8 mouse cellular contexts compared by ENCODE assay signal in genomic region chr17:36111510-36111868, GRCm38 (mm10). TPM values are rescaled to one million over a fixed set of nuclear protein-coding genes. Genes with fewer than 3 reads are reported as not detected.
DNase-seq lines count a peak whose midpoint lies in the region; ATAC-seq and TF ChIP-seq lines count a peak whose summit lies in the region.
"Not testable (repeated sequence)": the region's sequence is repeated elsewhere in the genome, so short reads cannot be mapped to it uniquely, and the experiment has no call there.

No protein-coding gene starts in this region.

- WGBS in forebrain, embryonic 16.5 days = 3% methylated on average over 10 of the region's 10 CpGs
- WGBS in hindbrain, embryonic 12.5 days = 2% methylated on average over 10 of the region's 10 CpGs
- WGBS in large intestine, adult 2 months = under 1% methylated on average over 10 of the region's 10 CpGs
- WGBS in lung, adult 2 months = under 1% methylated on average over 10 of the region's 10 CpGs
- 2% methylated on average over 10 of the region's 10 CpGs for WGBS in stomach, embryonic 15.5 days

- not testable (repeated sequence) for TF ChIP-seq EP300 in MEL (IDR thresholded peaks at IDR 0.05; ENCODE audit: low read depth in 1 of 2, low read length in 2 of 2)

- H3K27ac ChIP-seq in MEL (ENCODE audit: control insufficient read depth, low read depth, low read length); forebrain, embryonic 16.5 days (ENCODE audit: low read length); hindbrain, embryonic 12.5 days; stomach, embryonic 15.5 days: not testable (repeated sequence)

- not testable (repeated sequence) for TF ChIP-seq RAD21 in MEL (IDR thresholded peaks at IDR 0.05; ENCODE audit: low read depth, low read length)

- peak overlapping the region; percentile 55 to 59; a peak in 3 of 4 replicates for H3K4me3 ChIP-seq in MEL (ENCODE audit: control insufficient read depth in 1 of 2, insufficient read depth in 1 of 2, low read depth in 2 of 2, low read length in 2 of 2)
- peak overlapping the region; percentile 48 for H3K4me3 ChIP-seq in forebrain, embryonic 16.5 days (replicated peaks; ENCODE audit: low read length)
- peak overlapping the region; percentile 35 for H3K4me3 ChIP-seq in hindbrain, embryonic 12.5 days
- peak overlapping the region; percentile 31 for H3K4me3 ChIP-seq in lung, adult 2 months (replicated peaks; ENCODE audit: extremely low read depth, low read depth, low read length)
- not testable (repeated sequence) for H3K4me3 ChIP-seq in myocyte
- H3K4me3 ChIP-seq in stomach, embryonic 15.5 days (replicated peaks) = peak overlapping the region; percentile 41

- peak overlapping the region; percentile 82 for H3K4me2 ChIP-seq in forebrain, embryonic 16.5 days (ENCODE audit: low read length)
- H3K4me2 ChIP-seq in hindbrain, embryonic 12.5 days (replicated peaks) = peak overlapping the region; percentile 76
- H3K4me2 ChIP-seq in myocyte (ENCODE audit: low read depth) = peak overlapping the region; percentile 8
- peak overlapping the region; percentile 84 for H3K4me2 ChIP-seq in stomach, embryonic 15.5 days

- TF ChIP-seq CTCF in MEL (IDR thresholded peaks at IDR 0.05 in 2 of 3, conservative IDR thresholded peaks at IDR 0.05 in 1 of 3; ENCODE audit: control insufficient read depth in 1 of 3, insufficient read depth in 1 of 3, low read depth in 2 of 3, low read length in 3 of 3, poor library complexity in 1 of 3, severe bottlenecking in 1 of 3); lung, adult 2 months (IDR thresholded peaks at IDR 0.05; ENCODE audit: insufficient read depth, low read length): not testable (repeated sequence)

- H3K27me3 ChIP-seq in MEL (ENCODE audit: control insufficient read depth in 1 of 2, insufficient read depth in 2 of 2, low read length in 2 of 2); forebrain, embryonic 16.5 days (replicated peaks; ENCODE audit: control insufficient read depth, insufficient read depth, low read length); stomach, embryonic 15.5 days (replicated peaks): not testable (repeated sequence)
- peaks cover 26% of the 10 kb centered on the region for H3K27me3 ChIP-seq in hindbrain, embryonic 12.5 days
- peaks cover 15% of the 10 kb centered on the region for H3K27me3 ChIP-seq in myocyte (ENCODE audit: control insufficient read depth, insufficient read depth, insufficient read length)

- not testable (repeated sequence) for H3K79me2 ChIP-seq in MEL (ENCODE audit: control insufficient read depth, insufficient read depth, low read length, poor library complexity); myocyte (ENCODE audit: control insufficient read depth, insufficient read depth)

- H3K9me3 ChIP-seq in MEL (replicated peaks; ENCODE audit: insufficient read depth, low read length); forebrain, embryonic 16.5 days (ENCODE audit: control insufficient read depth, low read length); hindbrain, embryonic 12.5 days (replicated peaks); stomach, embryonic 15.5 days: not testable (repeated sequence)

- peak; percentile 62 for DNase-seq in MEL (ENCODE audit: low read depth, low spot score)
- peak; percentile 16 to 22 for DNase-seq in cerebellum, postnatal 14 days
- DNase-seq in large intestine, adult 2 months (ENCODE audit: low read depth, low spot score) = peak; percentile 31
- DNase-seq in lung, adult 2 months = not testable (repeated sequence)

- peak; percentile 56 for ATAC-seq in forebrain, embryonic 16.5 days
- not testable (repeated sequence) for ATAC-seq in hindbrain, embryonic 12.5 days (ENCODE audit: low FRiP score)
- peak; percentile 31; the same call in 1 of the 2 replicates for ATAC-seq in stomach, embryonic 15.5 days (ENCODE audit: insufficient read depth, low FRiP score, low read depth)

- not testable (repeated sequence) for H3K36me3 ChIP-seq in MEL (ENCODE audit: control insufficient read depth in 1 of 2, insufficient read depth in 2 of 2, low read length in 2 of 2); forebrain, embryonic 16.5 days (ENCODE audit: control insufficient read depth, insufficient read depth); hindbrain, embryonic 12.5 days; myocyte (ENCODE audit: control insufficient read depth, insufficient read depth); stomach, embryonic 15.5 days

- peak overlapping the region; percentile 52; the same call in 1 of the 2 replicates for H3K9ac ChIP-seq in MEL (ENCODE audit: control insufficient read depth, low read depth, low read length, poor library complexity, severe bottlenecking)
- peak overlapping the region; percentile 25; the same call in 1 of the 2 replicates for H3K9ac ChIP-seq in forebrain, embryonic 16.5 days (replicated peaks; ENCODE audit: low read depth, low read length)
- peak overlapping the region; percentile 43; the same call in 1 of the 2 replicates for H3K9ac ChIP-seq in hindbrain, embryonic 12.5 days
- H3K9ac ChIP-seq in stomach, embryonic 15.5 days = not testable (repeated sequence)

- not testable (repeated sequence) for H3ac ChIP-seq in myocyte (ENCODE audit: control insufficient read depth, insufficient read length)

- TF ChIP-seq POLR2A in MEL (IDR thresholded peaks at IDR 0.05; ENCODE audit: control insufficient read depth in 1 of 2, insufficient read depth in 1 of 2, low read depth in 1 of 2, low read length in 2 of 2, poor library complexity in 1 of 2); myocyte (IDR thresholded peaks at IDR 0.05; ENCODE audit: insufficient read length, low read depth): not testable (repeated sequence)
- 0 out of 2 replicates have a peak, but pooled peaks have one; percentile 9 for TF ChIP-seq POLR2A in lung, adult 2 months (IDR thresholded peaks at IDR 0.05; ENCODE audit: borderline replicate concordance, extremely low read depth, low read depth, low read length)

- H3K4me1 ChIP-seq in MEL (ENCODE audit: control insufficient read depth in 1 of 2, insufficient read depth in 2 of 2, low read length in 2 of 2); forebrain, embryonic 16.5 days (replicated peaks; ENCODE audit: control insufficient read depth, insufficient read depth, low read length); hindbrain, embryonic 12.5 days; lung, adult 2 months (ENCODE audit: control insufficient read depth, insufficient read depth, low read length); stomach, embryonic 15.5 days: not testable (repeated sequence)

RNA-seq across cellular contexts. Expression of gene Gm19684, which starts 10.0 kb away (rescaled TPM):
- not detected in 2 replicates for total RNA-seq in MEL (2012; rRNA removed)
- polyA plus RNA-seq in MEL (2012; ENCODE audit: insufficient read depth in 1 of 2, insufficient read length in 2 of 2, low read depth in 1 of 2, low replicate concordance in 2 of 2, missing spikeins in 1 of 2) = not detected
- polyA plus RNA-seq in forebrain, embryonic 16.5 days (2015; fragmentation: Nextera tagmentation; extraction: Ambion mirVana) = not detected in 2 replicates
- not detected in 2 replicates for polyA plus RNA-seq in hindbrain, embryonic 12.5 days (2016; fragmentation: Nextera tagmentation; extraction: Ambion mirVana)
- polyA plus RNA-seq in large intestine, adult 2 months (2012; rRNA removed) = 0.15 and 0.33 TPM in 2 replicates
- polyA plus RNA-seq in lung, adult 2 months (2012; rRNA removed) = 0.22 and 0.29 TPM in 2 replicates
- polyA plus RNA-seq in myocyte (2012; fragmentation: generic; extraction: Trizol) = not detected
- polyA plus RNA-seq in stomach, embryonic 15.5 days (2015; fragmentation: Nextera tagmentation; extraction: Ambion mirVana) = not detected in 2 replicates

RNA-seq across cellular contexts. Expression of gene Gm7030, which starts 17.7 kb away (rescaled TPM):
- not detected in 2 replicates for total RNA-seq in MEL (2012; rRNA removed)
- not detected for polyA plus RNA-seq in MEL (2012; ENCODE audit: insufficient read depth in 1 of 2, insufficient read length in 2 of 2, low read depth in 1 of 2, low replicate concordance in 2 of 2, missing spikeins in 1 of 2)
- not detected in 2 replicates for polyA plus RNA-seq in forebrain, embryonic 16.5 days (2015; fragmentation: Nextera tagmentation; extraction: Ambion mirVana)
- not detected in 2 replicates for polyA plus RNA-seq in hindbrain, embryonic 12.5 days (2016; fragmentation: Nextera tagmentation; extraction: Ambion mirVana)
- 7.1 and 18.3 TPM in 2 replicates for polyA plus RNA-seq in large intestine, adult 2 months (2012; rRNA removed)
- not detected in 2 replicates for polyA plus RNA-seq in lung, adult 2 months (2012; rRNA removed)
- polyA plus RNA-seq in myocyte (2012; fragmentation: generic; extraction: Trizol) = not detected
- 0.30 TPM in 1 of 2 replicates, not detected in the other for polyA plus RNA-seq in stomach, embryonic 15.5 days (2015; fragmentation: Nextera tagmentation; extraction: Ambion mirVana)

RNA-seq across cellular contexts. Expression of gene Gm11127, which starts 53.3 kb away (rescaled TPM):
- 5.8 and 6.4 TPM in 2 replicates for total RNA-seq in MEL (2012; rRNA removed)
- polyA plus RNA-seq in MEL (2012; ENCODE audit: insufficient read depth in 1 of 2, insufficient read length in 2 of 2, low read depth in 1 of 2, low replicate concordance in 2 of 2, missing spikeins in 1 of 2) (1 to 10 TPM in 1 of 2 experiments, not detected in 1; 1.5 TPM), myocyte (2012; fragmentation: generic; extraction: Trizol) (0.23 TPM)
- 0.16 TPM in 1 of 2 replicates, not detected in the other for polyA plus RNA-seq in forebrain, embryonic 16.5 days (2015; fragmentation: Nextera tagmentation; extraction: Ambion mirVana)
- polyA plus RNA-seq in hindbrain, embryonic 12.5 days (2016; fragmentation: Nextera tagmentation; extraction: Ambion mirVana) = not detected in 2 replicates
- 53.0 and 148 TPM in 2 replicates for polyA plus RNA-seq in large intestine, adult 2 months (2012; rRNA removed)
- polyA plus RNA-seq in lung, adult 2 months (2012; rRNA removed) = not detected in 2 replicates
- polyA plus RNA-seq in stomach, embryonic 15.5 days (2015; fragmentation: Nextera tagmentation; extraction: Ambion mirVana) = 0.28 and 0.50 TPM in 2 replicates

RNA-seq across cellular contexts. Expression of gene Gm8909, which starts 56.8 kb away (rescaled TPM):
- not detected in 2 replicates for total RNA-seq in MEL (2012; rRNA removed)
- polyA plus RNA-seq in MEL (2012; ENCODE audit: insufficient read depth in 1 of 2, insufficient read length in 2 of 2, low read depth in 1 of 2, low replicate concordance in 2 of 2, missing spikeins in 1 of 2) (1 to 10 TPM in 1 of 2 experiments, not detected in 1; 3.0 TPM), myocyte (2012; fragmentation: generic; extraction: Trizol) (not detected)
- not detected in 2 replicates for polyA plus RNA-seq in forebrain, embryonic 16.5 days (2015; fragmentation: Nextera tagmentation; extraction: Ambion mirVana)
- not detected in 2 replicates for polyA plus RNA-seq in hindbrain, embryonic 12.5 days (2016; fragmentation: Nextera tagmentation; extraction: Ambion mirVana)
- 58.6 and 119 TPM in 2 replicates for polyA plus RNA-seq in large intestine, adult 2 months (2012; rRNA removed)
- polyA plus RNA-seq in lung, adult 2 months (2012; rRNA removed) = 0.62 and 1.2 TPM in 2 replicates
- polyA plus RNA-seq in stomach, embryonic 15.5 days (2015; fragmentation: Nextera tagmentation; extraction: Ambion mirVana) = 0.79 and 0.94 TPM in 2 replicates

Comparison
In these comparisons a context has a peak if more than half of its experiments do, and no peak if none do; other contexts are left out.
1. H3K4me2 ChIP-seq: peak in every context shown above with its lines; median percentile 84 in stomach, embryonic 15.5 days; 82 in forebrain, embryonic 16.5 days; 76 in hindbrain, embryonic 12.5 days; 8 in myocyte.
2. RNA of gene Gm11127, which starts 53.3 kb away (polyA plus RNA-seq): 53.0 to 148 TPM in large intestine, adult 2 months; 1.5 TPM in MEL, 0.28 to 0.50 TPM in stomach, embryonic 15.5 days, 0.23 TPM in myocyte (single experiment), 0.16 TPM in forebrain, embryonic 16.5 days, not detected in lung, adult 2 months and not detected in hindbrain, embryonic 12.5 days; every median in the first group is over 10 times any median in the second.